Comparison of ENCODE assay signal across 8 mouse cellular contexts in the genomic region with DNA sequence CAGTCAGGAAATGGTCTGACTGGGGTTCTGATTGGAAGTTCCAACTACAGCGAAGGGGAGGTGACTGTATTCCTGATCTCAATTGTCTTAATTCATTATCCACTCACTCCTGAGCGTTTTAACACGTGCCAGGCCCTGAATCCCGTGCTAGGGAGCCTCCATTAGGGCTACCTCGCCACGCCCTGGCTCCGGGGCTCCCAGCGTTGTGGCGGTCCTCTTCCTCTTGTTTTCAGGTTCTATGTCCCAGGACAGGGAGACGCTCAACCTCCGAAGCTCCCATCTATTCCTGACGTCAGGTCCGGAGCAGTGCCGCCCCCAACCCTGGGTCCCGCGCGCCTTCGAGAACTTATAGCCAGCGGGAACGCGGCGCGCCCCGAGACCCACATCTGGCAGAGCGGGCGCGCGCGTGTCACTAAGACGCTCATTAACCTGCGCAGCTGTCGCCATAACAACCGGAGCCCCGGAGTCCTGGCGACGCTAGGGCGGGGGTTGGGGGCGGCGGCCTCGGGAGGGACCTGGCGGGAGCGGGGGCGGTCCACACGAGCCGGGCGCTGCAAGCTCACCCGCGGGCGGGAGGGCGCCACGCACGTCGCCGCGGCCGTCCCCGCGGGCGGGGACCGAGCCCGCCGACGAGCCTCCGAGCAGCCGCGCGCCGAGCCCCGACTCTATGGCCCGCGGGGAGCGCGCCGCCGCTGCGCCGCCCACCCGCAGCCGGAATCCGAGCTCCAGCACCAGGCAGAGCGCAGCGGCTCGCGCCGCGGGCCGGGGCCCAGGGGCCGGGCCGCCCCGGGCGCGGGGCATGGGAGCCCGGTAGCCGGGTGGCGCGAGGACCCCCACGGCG. TPM values are rescaled to one million over a fixed set of nuclear protein-coding genes. Genes with fewer than 3 reads are reported as not detected.
DNase-seq lines count a peak whose midpoint lies in the region; ATAC-seq lines count a peak whose summit lies in the region.

A gene (plus strand): TSS at position 390 of the 841 bp plus-strand sequence.

- H3K4me3 ChIP-seq in embryonic facial prominence, embryonic 12.5 days: peak within 1 kb of the TSS; percentile 68
- H3K4me3 ChIP-seq in heart, embryonic 10.5 days: peak within 1 kb of the TSS; percentile 81
- peak within 1 kb of the TSS; percentile 51 for H3K4me3 ChIP-seq in liver, embryonic 15.5 days (replicated peaks)
- peak within 1 kb of the TSS; percentile 80 for H3K4me3 ChIP-seq in neural tube, embryonic 15.5 days (replicated peaks)

- under 1% methylated on average over 77 of the region's 98 CpGs for WGBS in embryonic facial prominence, embryonic 12.5 days
- under 1% methylated on average over 64 of the region's 98 CpGs for WGBS in heart, embryonic 10.5 days
- WGBS in liver, embryonic 15.5 days (ENCODE audit: insufficient replicate concordance): under 1% methylated on average over 75 of the region's 98 CpGs
- under 1% methylated on average over 77 of the region's 98 CpGs for WGBS in neural tube, embryonic 15.5 days

- peak; percentile 36; the same call in 1 of the 2 replicates for ATAC-seq in embryonic facial prominence, embryonic 12.5 days (ENCODE audit: insufficient number of reproducible peaks, insufficient read depth, low FRiP score, low TSS enrichment)
- ATAC-seq in liver, embryonic 15.5 days (ENCODE audit: insufficient read depth): no peak
- ATAC-seq in neural tube, embryonic 15.5 days (ENCODE audit: low FRiP score): peak; percentile 73

- H3K9ac ChIP-seq in embryonic facial prominence, embryonic 12.5 days: peak within 1 kb of the TSS; percentile 73
- no peak within 1 kb of the TSS for H3K9ac ChIP-seq in liver, embryonic 15.5 days
- peak within 1 kb of the TSS; percentile 79 for H3K9ac ChIP-seq in neural tube, embryonic 15.5 days (replicated peaks)

- peaks cover 31% of the 10 kb centered on the region for H3K27me3 ChIP-seq in embryonic facial prominence, embryonic 12.5 days
- peaks cover 60% of the 10 kb centered on the region for H3K27me3 ChIP-seq in heart, embryonic 10.5 days (ENCODE audit: insufficient read depth, poor library complexity, severe bottlenecking)
- H3K27me3 ChIP-seq in liver, embryonic 15.5 days: peaks cover 70% of the 10 kb centered on the region
- peaks cover 13% of the 10 kb centered on the region; the same call in 1 of the 2 replicates for H3K27me3 ChIP-seq in neural tube, embryonic 15.5 days (replicated peaks)

- peak within 1 kb of the TSS; percentile 93 for H3K4me2 ChIP-seq in embryonic facial prominence, embryonic 12.5 days (replicated peaks)
- H3K4me2 ChIP-seq in liver, embryonic 15.5 days: peak within 1 kb of the TSS; percentile 73
- H3K4me2 ChIP-seq in neural tube, embryonic 15.5 days: peak within 1 kb of the TSS; percentile 96

- peak within 1 kb of the TSS; percentile 50; the same call in 1 of the 2 replicates for H3K27ac ChIP-seq in embryonic facial prominence, embryonic 12.5 days
- H3K27ac ChIP-seq in heart, embryonic 10.5 days: peak within 1 kb of the TSS; percentile 78
- no peak within 1 kb of the TSS for H3K27ac ChIP-seq in liver, embryonic 15.5 days (replicated peaks)
- peak within 1 kb of the TSS; percentile 84 for H3K27ac ChIP-seq in neural tube, embryonic 15.5 days (replicated peaks)

- H3K36me3 ChIP-seq in embryonic facial prominence, embryonic 12.5 days: no peaks in the 10 kb centered on the region
- no peaks in the 10 kb centered on the region for H3K36me3 ChIP-seq in heart, embryonic 10.5 days
- H3K36me3 ChIP-seq in liver, embryonic 15.5 days (replicated peaks): no peaks in the 10 kb centered on the region
- H3K36me3 ChIP-seq in neural tube, embryonic 15.5 days: no peaks in the 10 kb centered on the region

- peaks cover 6% of the 10 kb centered on the region for H3K4me1 ChIP-seq in embryonic facial prominence, embryonic 12.5 days
- peaks cover 20% of the 10 kb centered on the region for H3K4me1 ChIP-seq in heart, embryonic 10.5 days
- H3K4me1 ChIP-seq in liver, embryonic 15.5 days (replicated peaks): peaks cover 8% of the 10 kb centered on the region; the same call in 1 of the 2 replicates
- H3K4me1 ChIP-seq in neural tube, embryonic 15.5 days: peaks cover 24% of the 10 kb centered on the region

- H3K9me3 ChIP-seq in embryonic facial prominence, embryonic 12.5 days: peaks cover 8% of the 10 kb centered on the region
- peaks cover 5% of the 10 kb centered on the region; the same call in 1 of the 2 replicates for H3K9me3 ChIP-seq in heart, embryonic 10.5 days
- no peaks in the 10 kb centered on the region for H3K9me3 ChIP-seq in liver, embryonic 15.5 days (replicated peaks)
- H3K9me3 ChIP-seq in neural tube, embryonic 15.5 days (replicated peaks): no peaks in the 10 kb centered on the region

- peak; percentile 28 to 51 for DNase-seq in urinary bladder, adult 18-20 months (ENCODE audit: low spot score in 2 of 2)
- DNase-seq in urinary bladder, postnatal 10 days (ENCODE audit: low spot score): no peak
- DNase-seq in heart, embryonic 10.5 days (ENCODE audit: low spot score): peak; percentile 74
- peak; percentile 26 to 55 for DNase-seq in kidney, postnatal 36 days
- peak; percentile 47 for DNase-seq in urinary bladder, adult 2 months (ENCODE audit: low spot score)

RNA-seq across cellular contexts. Expression of the gene that starts here (rescaled TPM):
- 8.7 TPM in 2 replicates for polyA plus RNA-seq in embryonic facial prominence, embryonic 12.5 days (2016; fragmentation: Nextera tagmentation; extraction: Ambion mirVana)
- polyA plus RNA-seq in heart, embryonic 10.5 days (2016; fragmentation: Nextera tagmentation; extraction: Ambion mirVana): 3.4 and 5.1 TPM in 2 replicates
- polyA plus RNA-seq in liver, embryonic 15.5 days (2015; fragmentation: Nextera tagmentation; extraction: Ambion mirVana): 1.1 and 1.5 TPM in 2 replicates
- 13.7 and 15.4 TPM in 2 replicates for polyA plus RNA-seq in neural tube, embryonic 15.5 days (2015; fragmentation: Nextera tagmentation; extraction: Ambion mirVana)
- polyA plus RNA-seq in urinary bladder, adult 2 months (2012; rRNA removed): 22.5 and 31.0 TPM in 2 replicates
